Mouse (Mus musculus): ENCODE data around the gene Mier3.

GRCm38 (mm10) chr13:111658501-111659280 is 22.1 kb upstream of the Mier3 start:
- TF ChIP-seq POLR2A (IDR thresholded peaks at IDR 0.05; ENCODE audit: insufficient read depth, low read depth, low read length): no peak
- no peak for TF ChIP-seq CTCF (IDR thresholded peaks at IDR 0.05)

Measured in heart, adult 2 months (tissue).